10 mouse cellular contexts compared by ENCODE assay signal in genomic region chr9:47276303-47277005, GRCm38 (mm10).
A peak's percentile ranks its signal among the peaks of the same experiment; 100 is the strongest.
DNase-seq lines count a peak whose midpoint lies in the region; ATAC-seq and TF ChIP-seq lines count a peak whose summit lies in the region.
"Had no signal": no experiment of that assay in that cellular context is flagged by ENCODE, and none has a peak within 500 bp of the region (broad histone marks: within the 10 kb centered on the region; RNA-seq: fewer than 3 reads in every experiment).

No protein-coding gene starts in this region.

- TF ChIP-seq POLR2A in brain, embryonic 14.5 days (IDR thresholded peaks at IDR 0.05; ENCODE audit: borderline replicate concordance, extremely low read depth, insufficient read depth, insufficient read length, poor library complexity, severe bottlenecking): no peak

- peaks cover 19% of the 10 kb centered on the region for H3K4me1 ChIP-seq in hindbrain, embryonic 15.5 days (replicated peaks)
- peaks cover 21% of the 10 kb centered on the region for H3K4me1 ChIP-seq in hindbrain, embryonic 14.5 days (replicated peaks; ENCODE audit: control insufficient read depth, insufficient read depth, low read length)
- H3K4me1 ChIP-seq in heart, embryonic 12.5 days (replicated peaks): peaks cover 10% of the 10 kb centered on the region
- peaks cover 41% of the 10 kb centered on the region for H3K4me1 ChIP-seq in midbrain, embryonic 10.5 days

- H3K36me3 ChIP-seq in hindbrain, embryonic 15.5 days: no peaks in the 10 kb centered on the region
- no peaks in the 10 kb centered on the region for H3K36me3 ChIP-seq in hindbrain, embryonic 14.5 days (replicated peaks; ENCODE audit: control insufficient read depth, insufficient read depth)
- H3K36me3 ChIP-seq in heart, embryonic 12.5 days: no peaks in the 10 kb centered on the region
- no peaks in the 10 kb centered on the region for H3K36me3 ChIP-seq in midbrain, embryonic 10.5 days

- DNase-seq in hindbrain, embryonic 14.5 days (ENCODE audit: low spot score): no peak
- DNase-seq in brain, embryonic 14.5 days (ENCODE audit: low read depth): peak; percentile 85
- DNase-seq in lung, postnatal 14 days: peak; percentile 35
- no peak for DNase-seq in layer of hippocampus, postnatal 25 days (ENCODE audit: extremely low spot score in 1 of 2, low spot score in 1 of 2)
- DNase-seq in yolk sac, embryonic 10.5 days (ENCODE audit: low spot score): no peak
- no peak for DNase-seq in midbrain, embryonic 10.5 days (ENCODE audit: low spot score)

- H3K4me2 ChIP-seq in hindbrain, embryonic 15.5 days: no peak overlapping the region
- no peak overlapping the region for H3K4me2 ChIP-seq in hindbrain, embryonic 14.5 days (replicated peaks)
- no peak overlapping the region for H3K4me2 ChIP-seq in heart, embryonic 12.5 days

- H3K27me3 ChIP-seq in hindbrain, embryonic 15.5 days: no peaks in the 10 kb centered on the region
- no peaks in the 10 kb centered on the region for H3K27me3 ChIP-seq in hindbrain, embryonic 14.5 days (ENCODE audit: control insufficient read depth, insufficient read depth, low read length)
- peaks cover 22% of the 10 kb centered on the region; the same call in 1 of the 2 replicates for H3K27me3 ChIP-seq in heart, embryonic 12.5 days (replicated peaks)
- peaks cover 6% of the 10 kb centered on the region; the same call in 1 of the 2 replicates for H3K27me3 ChIP-seq in midbrain, embryonic 10.5 days (ENCODE audit: low read depth, poor library complexity, severe bottlenecking)
- H3K27me3 ChIP-seq: Patski had no signal

- TF ChIP-seq CTCF in brain, embryonic 14.5 days (IDR thresholded peaks at IDR 0.05; ENCODE audit: borderline replicate concordance, extremely low read depth, insufficient read depth, insufficient read length): no peak

- no peak overlapping the region for H3K27ac ChIP-seq in hindbrain, embryonic 15.5 days (replicated peaks)
- no peak overlapping the region for H3K27ac ChIP-seq in hindbrain, embryonic 14.5 days
- no peak overlapping the region for H3K27ac ChIP-seq in heart, embryonic 12.5 days (ENCODE audit: poor library complexity, severe bottlenecking)
- H3K27ac ChIP-seq in midbrain, embryonic 10.5 days (replicated peaks): no peak overlapping the region

- H3K4me3 ChIP-seq in hindbrain, embryonic 15.5 days: no peak overlapping the region
- no peak overlapping the region for H3K4me3 ChIP-seq in hindbrain, embryonic 14.5 days (replicated peaks; ENCODE audit: low read length)
- H3K4me3 ChIP-seq in heart, embryonic 12.5 days: no peak overlapping the region
- no peak overlapping the region for H3K4me3 ChIP-seq in midbrain, embryonic 10.5 days

- H3K9me3 ChIP-seq in hindbrain, embryonic 15.5 days: no peaks in the 10 kb centered on the region
- no peaks in the 10 kb centered on the region for H3K9me3 ChIP-seq in hindbrain, embryonic 14.5 days (ENCODE audit: control insufficient read depth, low read length)
- H3K9me3 ChIP-seq in heart, embryonic 12.5 days (replicated peaks): no peaks in the 10 kb centered on the region
- no peaks in the 10 kb centered on the region for H3K9me3 ChIP-seq in midbrain, embryonic 10.5 days (replicated peaks)

- WGBS in hindbrain, embryonic 15.5 days: 32% methylated on average over 12 of the region's 12 CpGs
- WGBS in hindbrain, embryonic 14.5 days: 33% methylated on average over 12 of the region's 12 CpGs
- WGBS in heart, embryonic 12.5 days: 32% methylated on average over 10 of the region's 12 CpGs
- 58% methylated on average over 12 of the region's 12 CpGs for WGBS in midbrain, embryonic 10.5 days

- H3K9ac ChIP-seq in hindbrain, embryonic 15.5 days: no peak overlapping the region
- no peak overlapping the region for H3K9ac ChIP-seq in hindbrain, embryonic 14.5 days
- no peak overlapping the region for H3K9ac ChIP-seq in heart, embryonic 12.5 days

- peak; percentile 42; the same call in 1 of the 2 replicates for ATAC-seq in hindbrain, embryonic 15.5 days (ENCODE audit: low FRiP score, low read depth)
- no peak for ATAC-seq in hindbrain, embryonic 14.5 days (ENCODE audit: low FRiP score)
- peak; percentile 33; the same call in 1 of the 2 replicates for ATAC-seq in heart, embryonic 12.5 days (ENCODE audit: insufficient number of reproducible peaks, low FRiP score)
- ATAC-seq: inflammation-experienced regulatory T-cells, adult 6 months; Patski had no signal

Comparison
In these comparisons a context has a peak if more than half of its experiments do, and no peak if none do; other contexts are left out.
1. DNase-seq: peak in brain, embryonic 14.5 days (single experiment) and lung, postnatal 14 days (single experiment); none in hindbrain, embryonic 14.5 days (single experiment), layer of hippocampus, postnatal 25 days (0 of 2), yolk sac, embryonic 10.5 days (single experiment) and midbrain, embryonic 10.5 days (single experiment).